Mouse (Mus musculus): ENCODE data around the gene Arglu1.

Gene Arglu1

DNA sequence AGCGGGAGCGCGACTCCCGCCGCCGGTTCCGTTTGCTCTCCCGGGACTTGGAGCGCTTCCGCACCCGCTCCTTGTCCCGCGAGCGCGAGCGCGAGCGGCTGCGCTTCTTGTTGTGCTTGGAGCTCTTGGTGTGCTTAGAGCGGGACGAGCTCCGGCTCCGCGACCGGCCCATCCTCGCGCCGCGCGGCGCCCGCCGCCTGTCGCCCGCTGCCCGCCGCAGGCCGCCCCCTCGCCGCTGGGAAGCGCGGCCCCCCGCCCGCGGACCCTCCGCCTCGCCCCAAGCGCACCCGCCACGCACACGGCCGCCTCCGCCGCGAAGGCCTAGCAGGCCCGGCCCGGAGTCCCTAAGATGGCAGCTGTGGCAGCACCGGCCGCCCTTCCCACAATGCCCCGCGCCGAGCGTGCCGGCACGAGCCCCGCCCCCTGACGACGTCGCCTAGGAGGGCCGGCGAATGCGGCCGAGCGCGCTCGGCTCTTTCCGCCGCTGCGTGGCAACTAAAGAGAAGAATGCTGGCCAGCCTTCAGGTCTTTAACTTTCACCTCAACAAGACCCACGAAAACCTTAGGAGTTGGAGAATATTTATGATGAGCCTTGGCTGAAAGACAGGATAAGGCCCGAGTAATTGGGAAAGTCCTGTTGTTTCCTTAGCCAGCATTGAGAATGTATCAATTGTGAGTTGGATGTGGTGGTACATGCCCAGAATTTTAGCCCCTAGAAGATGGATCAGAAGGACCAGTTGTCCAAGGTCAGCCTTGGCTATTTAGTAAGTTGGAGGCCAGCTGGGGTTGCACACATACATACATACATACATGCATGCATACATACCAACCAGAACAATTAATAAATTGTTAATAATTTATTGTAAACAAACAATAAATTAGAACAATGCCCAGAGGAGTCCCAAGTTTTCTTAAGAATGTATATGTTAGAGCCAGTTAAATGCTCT lies at the start of gene Arglu1:
TSS of gene Arglu1 (minus strand) at position 376 of the 947 bp plus-strand sequence.
- DNase-seq (ENCODE audit: low read depth), result peak; percentile 64

DNA sequence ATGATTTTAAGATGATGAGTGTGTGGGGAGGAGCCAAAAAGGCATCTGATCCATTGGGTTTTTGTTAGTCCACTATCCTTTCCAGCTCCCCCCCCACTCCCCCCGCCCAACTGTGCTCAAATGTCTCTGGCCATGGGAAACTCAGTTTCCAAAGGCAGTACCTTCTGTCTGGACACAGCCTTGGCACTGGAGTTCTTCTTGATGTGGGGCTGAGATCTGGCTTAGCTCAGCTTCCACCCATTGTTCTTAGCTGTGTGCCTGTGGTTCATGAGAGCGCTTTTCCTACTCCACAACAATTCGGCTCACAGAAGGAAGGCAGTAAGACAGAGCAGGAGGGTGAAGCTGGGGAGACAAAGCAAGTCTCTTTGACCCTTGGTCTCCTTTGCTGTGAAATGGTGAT lies 47.0 kb upstream of the Arglu1 start:
- DNase-seq (ENCODE audit: low read depth), result no peak

DNA sequence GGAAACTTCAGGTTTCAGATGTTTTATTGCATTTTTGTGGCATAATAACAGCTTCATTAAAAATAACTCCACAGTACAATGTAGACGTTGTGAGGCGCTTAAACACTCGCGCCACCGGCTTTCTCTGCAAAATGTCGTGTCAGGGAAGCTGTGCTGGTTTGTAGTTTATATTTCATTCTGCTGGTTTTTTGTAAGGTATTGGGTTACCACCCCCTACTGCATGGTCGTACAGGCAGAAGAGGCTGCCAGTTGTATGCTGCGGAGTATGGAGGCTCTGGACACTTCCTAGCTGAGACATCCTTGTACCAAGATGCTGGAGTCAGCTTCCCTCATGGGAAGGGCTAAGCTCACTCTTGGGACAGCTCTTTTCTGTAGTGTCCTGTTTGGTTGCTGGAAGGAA lies 46.5 kb upstream of the Arglu1 start:
- no peak for DNase-seq (ENCODE audit: low read depth)

DNA sequence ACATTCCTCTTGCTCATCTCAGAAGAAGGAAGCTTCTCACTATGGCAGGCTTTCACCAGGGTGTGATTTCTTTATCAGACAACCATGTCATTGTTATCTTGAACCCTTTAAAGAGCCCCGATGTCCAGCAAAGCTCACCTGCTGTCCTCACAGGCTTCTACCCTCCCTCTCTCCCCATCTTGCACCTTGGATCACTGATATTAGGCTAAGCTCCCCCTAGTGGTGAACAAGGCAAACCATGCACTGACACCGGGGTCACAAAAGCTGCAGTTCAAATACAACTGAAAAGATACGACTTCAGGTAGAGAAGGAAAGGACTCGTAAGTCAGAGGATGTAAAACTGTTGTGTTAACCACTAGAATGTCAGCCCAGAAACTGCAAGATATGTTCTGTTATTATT lies 43.5 kb upstream of the Arglu1 start:
- no peak for DNase-seq (ENCODE audit: low read depth)

DNA sequence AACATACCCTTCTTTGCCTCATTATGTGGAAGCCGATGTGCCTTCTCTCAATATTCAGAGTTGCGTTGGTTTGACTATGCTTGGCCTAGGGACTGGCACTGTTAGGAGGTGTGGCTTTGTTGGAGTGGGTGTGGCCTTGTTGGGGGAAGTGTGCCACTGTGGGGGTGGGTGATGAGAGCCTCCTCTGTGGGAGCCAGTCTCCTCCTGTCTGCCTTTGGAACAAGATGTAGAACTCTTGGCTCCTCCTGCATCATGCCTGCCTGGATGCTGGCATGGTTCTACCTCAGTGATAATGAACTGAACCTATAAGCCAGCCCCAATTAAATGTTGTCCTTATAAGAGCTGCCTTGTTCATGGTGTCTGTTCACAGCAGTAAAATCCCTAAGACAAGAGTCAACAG lies 38.3 kb upstream of the Arglu1 start:
- no peak for DNase-seq (ENCODE audit: low read depth)

DNA sequence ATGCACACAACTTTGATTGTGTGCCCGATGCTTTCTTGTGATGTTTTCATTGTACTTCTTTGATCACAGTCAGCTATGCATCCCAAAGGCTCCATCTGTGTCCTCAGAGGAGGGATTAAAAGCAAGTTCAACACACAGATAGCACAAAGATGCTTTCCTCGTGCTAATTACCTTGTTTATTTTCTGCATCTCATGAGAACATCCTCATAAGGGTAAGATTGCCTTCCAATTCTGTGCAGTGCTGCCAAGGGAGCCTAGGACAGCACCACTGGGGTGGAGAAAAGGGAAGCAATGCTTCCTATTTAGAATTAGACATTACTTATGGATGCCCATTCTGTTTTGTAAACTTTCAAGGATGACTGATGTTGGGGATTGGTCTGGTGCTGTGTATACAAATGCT lies 36.2 kb upstream of the Arglu1 start:
- no peak for DNase-seq (ENCODE audit: low read depth)

DNA sequence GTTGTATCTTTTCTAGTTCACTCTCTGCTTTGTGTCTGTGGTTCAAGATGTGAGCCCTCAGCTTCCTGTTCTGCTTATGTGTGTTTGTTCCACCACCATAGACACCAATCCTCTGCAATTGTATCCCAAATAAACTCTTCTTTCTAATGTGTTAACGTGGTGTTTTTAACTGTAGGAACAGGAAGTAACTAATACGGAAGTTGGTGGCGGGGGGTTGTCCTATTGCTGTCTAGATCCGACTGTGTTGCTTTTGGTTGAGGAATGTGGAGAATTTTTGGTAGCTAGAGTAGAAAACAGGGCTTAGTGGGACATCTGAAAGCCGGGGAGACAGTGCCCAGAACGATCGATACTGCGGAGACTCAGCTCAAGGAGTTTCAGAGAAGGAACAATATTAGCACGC lies 14.5 kb upstream of the Arglu1 start:
- DNase-seq (ENCODE audit: low read depth), result no peak

DNA sequence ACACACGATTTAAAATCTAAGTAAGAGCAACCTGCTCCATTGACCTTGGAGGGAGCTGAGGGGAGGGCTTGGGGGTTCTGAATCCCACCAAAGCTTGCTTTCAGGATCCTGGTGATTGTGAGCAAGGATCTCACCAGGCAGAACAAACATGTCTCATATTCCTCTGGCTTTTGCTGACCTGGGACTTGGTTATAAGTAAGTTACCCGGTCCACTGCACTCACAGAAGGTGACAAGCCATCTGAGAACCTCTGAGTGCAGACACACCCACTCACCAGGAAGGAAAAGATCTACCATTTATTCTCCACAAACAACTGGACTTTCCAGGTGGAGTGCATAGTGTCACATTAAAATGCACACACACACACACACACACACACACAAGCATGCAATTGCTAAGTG lies 13.3 kb upstream of the Arglu1 start:
- DNase-seq (ENCODE audit: low read depth), result no peak

DNA sequence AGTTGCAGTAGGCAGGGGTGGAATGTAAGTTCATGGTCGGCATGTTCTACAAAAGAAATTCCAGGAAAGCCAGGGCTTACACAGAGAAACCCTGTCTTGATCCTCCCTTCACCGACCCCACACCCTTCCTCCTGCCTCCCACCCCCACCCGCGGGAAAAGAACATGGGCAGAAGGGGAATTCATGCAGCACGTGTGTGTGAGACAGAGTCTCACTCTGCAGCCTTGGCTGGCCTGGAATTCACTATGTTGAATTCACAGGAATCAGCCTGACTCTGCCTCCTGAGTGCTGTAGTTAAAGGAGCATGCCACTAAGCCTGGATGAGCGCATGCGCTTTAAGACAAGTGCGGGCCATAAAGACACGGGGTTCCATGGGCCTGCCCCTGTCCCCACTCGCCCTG lies 10.5 kb upstream of the Arglu1 start:
- DNase-seq (ENCODE audit: low read depth), result no peak

DNA sequence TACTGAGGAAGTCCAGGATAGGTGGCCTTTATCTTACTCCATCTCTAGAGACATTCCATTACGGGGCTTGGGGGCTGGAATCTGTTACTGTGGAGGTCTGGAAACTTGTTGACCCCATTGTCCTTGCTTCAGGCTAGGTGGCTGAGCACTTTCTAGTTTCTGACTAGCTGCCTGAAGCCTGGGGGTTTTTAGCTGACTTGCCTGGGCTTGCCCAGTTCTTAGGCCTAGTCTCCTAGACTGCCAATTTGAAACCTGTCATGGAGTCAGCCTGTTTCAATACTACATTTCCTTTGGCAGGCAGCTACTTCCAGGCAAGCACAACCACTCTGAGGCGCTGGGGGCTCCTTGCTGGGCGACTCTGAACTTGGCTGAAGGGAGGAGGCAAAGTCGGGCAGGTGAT lies 9.9 kb upstream of the Arglu1 start:
- DNase-seq (ENCODE audit: low read depth), result no peak

DNA sequence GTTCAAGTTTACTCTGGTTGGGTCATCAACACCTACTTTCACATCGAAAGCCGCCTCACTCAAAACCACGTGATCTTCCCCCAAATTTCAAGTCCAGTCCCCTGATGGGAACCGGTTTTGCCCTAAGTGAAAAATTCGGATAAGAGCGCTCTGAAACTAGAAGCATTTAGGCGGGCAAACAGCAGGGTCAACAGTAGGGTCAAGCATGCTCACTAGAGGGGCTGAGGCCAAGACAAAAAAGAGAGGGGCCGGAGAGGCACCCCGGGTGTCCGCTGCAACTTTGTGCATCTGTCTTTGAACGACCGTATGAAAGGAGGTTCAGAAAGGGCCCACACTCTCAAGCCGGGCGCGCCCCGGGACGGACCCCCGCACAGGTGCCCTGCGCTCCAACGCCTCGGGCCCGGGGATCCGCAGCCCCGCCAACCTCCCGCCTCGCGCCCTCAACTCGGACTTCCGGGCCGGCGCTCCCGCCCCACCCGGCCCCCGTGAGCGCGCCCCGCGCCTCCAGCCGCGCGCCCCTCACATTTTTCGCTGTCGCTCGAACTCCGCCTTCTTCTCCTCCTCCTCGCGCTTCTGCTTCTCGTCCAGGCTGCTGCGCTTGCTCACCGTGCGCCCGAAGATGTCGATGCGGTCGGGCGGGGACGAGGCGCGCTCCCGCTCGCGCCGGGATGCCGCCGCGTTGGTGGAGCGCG lies 721 bp downstream of the Arglu1 start:
- no peak for DNase-seq (ENCODE audit: low read depth)

DNA sequence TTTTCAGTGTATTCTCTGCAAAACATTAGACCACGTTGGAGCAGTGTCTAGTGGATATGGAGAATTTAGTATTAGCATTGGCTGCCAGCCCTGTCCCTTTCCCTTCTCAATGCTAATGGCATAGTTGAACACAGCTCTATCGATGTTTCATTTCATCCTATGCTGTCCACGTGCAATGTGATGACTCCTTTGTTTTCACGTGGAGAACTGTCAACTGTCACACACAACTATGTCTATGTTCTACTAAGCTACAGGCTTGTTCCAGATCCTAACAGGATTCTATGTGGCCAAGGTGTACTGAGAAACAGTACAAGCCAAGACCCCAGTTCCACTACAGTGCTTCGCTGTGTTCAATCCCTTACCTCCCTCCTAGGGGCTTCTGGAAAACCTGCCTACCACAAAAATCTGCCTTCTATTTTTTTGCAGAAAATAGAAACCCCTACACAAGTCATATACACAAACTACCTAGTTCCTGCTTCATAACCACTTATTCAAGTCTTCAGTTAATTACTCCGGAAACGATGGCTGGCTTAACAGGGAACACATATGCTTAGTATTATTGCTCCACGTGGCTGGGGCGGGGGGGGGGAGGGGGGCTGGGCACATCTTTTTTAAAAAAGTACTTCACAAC lies 1.4 kb downstream of the Arglu1 start:
- no peak for DNase-seq (ENCODE audit: low read depth)

DNA sequence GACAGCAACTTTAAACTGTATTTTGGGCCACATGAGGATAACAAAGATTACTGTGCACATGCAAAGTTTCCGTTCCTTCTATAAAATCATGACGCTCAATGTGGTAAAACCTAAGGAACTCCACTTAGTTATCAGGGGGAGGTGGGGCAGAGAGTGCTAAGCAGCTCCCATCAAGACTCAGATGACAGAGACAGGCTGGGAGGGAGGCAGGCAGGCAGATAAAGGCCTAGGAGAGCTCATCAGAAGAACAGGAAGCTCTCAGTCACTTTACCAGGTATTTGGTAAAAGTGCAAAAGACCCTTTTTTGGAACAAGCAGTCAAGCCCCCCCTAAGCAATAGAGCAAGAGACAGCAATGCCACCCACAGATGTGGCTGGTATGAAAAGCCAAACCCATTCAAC lies 4.8 kb downstream of the Arglu1 start:
- no peak for DNase-seq (ENCODE audit: low read depth)

DNA sequence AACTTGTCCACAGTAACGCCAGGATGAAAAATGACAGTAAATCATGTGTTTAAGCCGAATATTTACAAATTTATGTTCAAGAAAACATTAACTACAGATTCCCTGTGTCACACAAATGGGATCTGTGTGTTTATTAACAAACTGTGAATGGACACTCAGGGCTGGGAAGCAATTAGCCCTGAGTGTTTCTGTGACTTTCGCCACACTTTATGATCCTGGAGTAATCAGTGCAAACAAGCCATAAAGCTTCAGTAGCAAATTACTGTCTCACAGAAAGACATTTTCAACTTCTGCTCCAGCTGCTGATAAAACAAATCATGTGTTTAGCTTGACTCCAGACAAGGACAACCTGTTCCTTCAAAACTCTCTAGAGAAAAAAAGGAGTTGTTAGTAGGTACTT lies 7.6 kb downstream of the Arglu1 start:
- no peak for DNase-seq (ENCODE audit: low read depth)

DNA sequence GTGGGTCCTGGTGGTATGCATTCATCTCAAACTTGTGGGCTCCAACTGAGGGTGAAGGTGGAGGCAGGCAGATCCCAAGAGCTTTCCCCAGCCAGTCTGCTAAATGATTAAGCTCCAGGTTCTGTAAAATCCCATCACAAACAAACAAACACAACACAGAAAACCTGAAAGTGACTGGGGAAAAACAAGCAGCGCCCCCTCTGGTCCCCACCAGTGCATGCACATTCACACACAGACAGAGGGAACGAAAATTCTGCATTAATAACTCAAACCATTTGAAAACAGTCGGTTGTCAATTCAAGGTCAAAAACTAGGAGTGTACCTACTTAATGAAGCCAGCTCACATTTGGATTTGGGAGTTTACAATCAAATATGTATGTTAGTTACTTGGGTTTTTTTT lies 12.1 kb downstream of the Arglu1 start:
- no peak for DNase-seq (ENCODE audit: low read depth)

DNA sequence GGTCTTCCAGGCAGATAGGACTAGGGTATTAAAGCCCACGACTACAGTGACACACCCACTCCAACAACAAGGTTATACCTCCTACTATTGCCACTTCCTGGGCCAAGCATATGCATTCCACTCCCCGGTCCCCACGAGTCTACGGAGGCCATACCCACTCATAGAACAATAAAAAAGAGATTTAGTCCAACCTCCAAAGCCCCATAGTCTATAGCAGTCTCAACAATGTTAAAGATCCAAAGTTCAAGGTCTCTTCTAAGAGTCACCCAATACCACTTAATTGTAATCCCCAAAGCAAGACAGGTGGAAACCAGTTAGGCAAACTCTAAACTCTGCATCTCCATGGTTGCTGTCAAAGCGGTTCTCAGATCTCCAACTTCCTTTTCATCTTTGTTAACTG lies 15.5 kb downstream of the Arglu1 start:
- DNase-seq (ENCODE audit: low read depth), result no peak

DNA sequence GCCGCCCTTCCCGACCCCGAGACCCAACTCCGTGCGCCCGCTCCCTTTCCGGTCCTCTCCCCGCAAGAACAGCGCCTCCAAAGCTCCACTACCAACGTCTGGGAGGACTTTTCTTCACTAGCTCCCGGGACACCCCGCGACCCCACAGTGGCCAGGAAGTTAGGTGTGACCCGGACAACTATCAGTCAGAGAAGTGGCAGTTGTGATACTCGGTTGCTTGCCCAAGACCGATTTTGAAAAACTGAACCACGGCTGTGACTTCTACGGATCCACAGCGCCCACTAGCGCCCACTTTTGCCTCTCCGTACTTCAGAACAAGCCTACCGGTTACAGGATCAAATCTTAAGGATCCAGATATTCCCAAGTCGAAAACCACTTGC lies 28.6 kb downstream of the Arglu1 start:
- peak; percentile 77 for DNase-seq (ENCODE audit: low read depth)

DNA sequence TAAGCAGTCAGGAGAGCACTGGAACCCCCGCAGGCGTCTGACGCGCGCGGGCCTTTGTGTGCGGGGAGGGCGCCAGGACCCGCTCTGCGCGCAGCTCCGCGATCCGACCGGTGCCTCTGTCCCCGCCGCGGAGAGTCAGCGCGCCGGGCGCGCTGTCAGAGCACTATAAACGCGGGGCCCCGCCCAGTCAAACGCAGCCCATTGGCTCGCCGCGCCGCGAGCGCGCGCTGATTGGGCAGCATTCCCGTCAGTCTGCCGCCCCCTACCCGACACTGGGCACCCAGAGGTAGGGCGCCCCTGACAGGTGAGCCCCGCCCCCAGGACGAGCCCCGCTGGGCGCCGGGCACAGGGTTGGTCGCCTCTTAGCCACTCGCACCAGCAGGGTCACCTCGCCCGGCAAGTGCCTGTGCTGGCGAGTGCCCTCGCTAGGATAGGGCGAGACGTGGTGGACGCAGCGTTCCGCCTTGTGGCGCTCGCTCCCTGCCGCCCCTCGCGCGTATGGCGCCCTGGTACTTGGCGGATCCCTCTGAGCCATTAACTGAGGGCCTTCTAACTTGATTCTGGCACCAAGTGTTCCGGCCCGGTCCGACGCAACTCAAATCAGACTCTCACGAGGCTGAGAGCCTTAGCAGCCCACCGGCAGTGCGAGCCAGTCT lies 29.1 kb downstream of the Arglu1 start, which contains the start of gene Efnb2:
TSS of gene Efnb2 (minus strand) at position 140 of the 656 bp plus-strand sequence.
- peak; percentile 70 for DNase-seq (ENCODE audit: low read depth)

DNA sequence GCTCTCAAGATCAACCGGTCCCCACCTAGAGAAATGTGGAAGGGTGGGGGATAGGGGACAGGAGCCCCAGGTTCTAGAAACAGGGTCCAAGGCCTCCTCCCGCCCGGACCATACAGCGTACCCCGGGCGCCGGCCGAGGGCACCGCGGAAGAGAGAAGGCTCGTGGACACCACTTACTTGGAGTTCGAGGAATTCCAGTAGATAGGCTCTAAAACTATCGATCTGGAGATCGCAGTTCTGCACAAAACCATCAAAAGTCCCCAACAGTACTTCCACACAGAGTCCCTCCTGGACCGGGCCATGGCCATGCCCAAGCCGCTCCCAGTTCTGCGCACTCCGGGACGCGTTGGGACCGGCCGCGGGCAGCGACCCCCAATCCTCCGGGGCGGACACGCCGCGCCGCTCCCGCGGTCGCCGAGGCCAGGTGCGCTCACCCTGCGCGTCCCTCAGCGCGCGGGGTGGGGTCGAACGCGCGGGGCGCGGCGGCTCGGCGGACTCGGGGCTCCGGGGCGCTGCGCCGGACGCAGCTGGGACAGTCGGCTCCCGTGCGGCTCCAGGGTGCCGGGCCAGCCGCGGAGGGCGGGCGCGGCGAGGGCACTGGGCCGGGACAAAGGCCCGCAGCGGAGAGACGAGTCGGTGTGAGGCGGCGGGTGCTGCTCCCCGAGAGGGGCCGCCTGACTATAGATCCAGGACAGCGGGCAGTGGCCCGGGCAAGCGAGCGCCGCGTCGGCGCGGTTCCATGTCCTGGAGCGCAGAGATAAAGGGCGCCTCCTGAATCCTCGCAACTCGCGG lies 29.8 kb downstream of the Arglu1 start:
- DNase-seq (ENCODE audit: low read depth), result no peak

DNA sequence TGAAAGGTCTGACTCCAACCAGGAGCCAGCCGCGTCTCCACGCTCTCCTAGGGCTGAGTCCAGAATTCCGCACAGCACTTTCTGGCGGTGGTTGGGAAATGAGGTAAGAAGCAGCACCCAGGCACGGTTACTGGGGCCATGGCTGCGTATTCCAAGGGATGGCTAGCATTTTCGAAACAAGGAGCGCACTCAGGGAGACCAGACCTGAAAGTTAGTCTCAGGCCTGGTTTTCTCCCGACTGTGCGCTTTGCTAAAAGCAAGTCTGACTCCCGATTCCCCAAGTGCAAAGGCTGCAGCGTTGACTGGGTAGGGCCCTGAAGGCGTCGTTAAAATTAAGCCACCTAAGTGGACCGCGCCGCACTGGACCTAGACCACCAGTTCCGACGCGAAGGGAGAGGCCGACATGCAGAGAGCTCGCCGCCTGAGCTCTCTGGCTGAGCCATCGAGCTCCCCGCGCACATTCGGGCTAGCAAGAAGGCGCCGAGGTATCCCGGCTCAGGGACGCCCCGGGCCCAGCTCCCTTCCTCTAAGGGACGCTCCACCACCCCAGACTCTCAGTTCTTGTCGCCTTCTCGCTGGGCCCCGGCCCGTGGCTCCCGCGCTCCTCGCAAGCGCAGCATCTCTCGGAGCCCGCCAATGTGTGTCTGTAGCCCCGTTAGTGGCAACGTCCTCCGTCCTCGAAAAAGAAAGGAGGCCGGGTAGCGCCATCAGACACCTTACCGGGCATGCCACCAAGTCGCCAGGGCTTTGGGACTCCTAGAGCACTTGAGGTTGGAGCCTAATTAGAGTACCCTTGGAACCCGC lies 30.6 kb downstream of the Arglu1 start:
- no peak for DNase-seq (ENCODE audit: low read depth)

All from fibroblast of lung, adult 2 months (primary cell).